Mouse (Mus musculus): ENCODE results near the gene Ralgps2. TPM values are rescaled to one million over a fixed set of nuclear protein-coding genes. Genes with fewer than 3 reads are reported as not detected.

The Ralgps2 gene
- polyA plus RNA-seq, 1 experiment: 5.9 TPM

- TF ChIP-seq CTCF (conservative IDR thresholded peaks at IDR 0.05; ENCODE audit: insufficient read depth, insufficient read length, low read depth, low read length) (no peak), POLR2A (IDR thresholded peaks at IDR 0.05; ENCODE audit: low read depth, low read length) (no peak)
- Histone ChIP-seq H3K36me3 (ENCODE audit: control insufficient read depth, insufficient read depth, low read length) (no peaks in the 10 kb centered on the region), H3K27ac (ENCODE audit: insufficient read depth, low read depth, low read length) (no peak overlapping the region), H3K27me3 (replicated peaks; ENCODE audit: control insufficient read depth, insufficient read depth, low read length) (no peaks in the 10 kb centered on the region), H3K4me3 (ENCODE audit: insufficient read depth, low read depth, low read length) (no peak overlapping the region), H3K4me1 (ENCODE audit: control insufficient read depth, insufficient read depth, low read length) (no peaks in the 10 kb centered on the region)
- DNase-seq: no peak
- WGBS: 65% methylated on average over 5 of the region's 5 CpGs
Observed at GRCm38 (mm10) chr1:156789844-156790490, 149.5 kb downstream of the Ralgps2 start.

GRCm38 (mm10) chr1:156787164-156787863 is 152.1 kb downstream of the Ralgps2 start:
- H3K27ac ChIP-seq (ENCODE audit: insufficient read depth, low read depth, low read length): no peak overlapping the region
- no peaks in the 10 kb centered on the region for H3K27me3 ChIP-seq (replicated peaks; ENCODE audit: control insufficient read depth, insufficient read depth, low read length)
- no peaks in the 10 kb centered on the region for H3K36me3 ChIP-seq (ENCODE audit: control insufficient read depth, insufficient read depth, low read length)
- DNase-seq: no peak
- WGBS: 70% methylated on average over 6 of the region's 6 CpGs
- H3K4me1 ChIP-seq (ENCODE audit: control insufficient read depth, insufficient read depth, low read length): no peaks in the 10 kb centered on the region
- no peak for TF ChIP-seq CTCF (conservative IDR thresholded peaks at IDR 0.05; ENCODE audit: insufficient read depth, insufficient read length, low read depth, low read length)
- TF ChIP-seq POLR2A (IDR thresholded peaks at IDR 0.05; ENCODE audit: low read depth, low read length): no peak
- no peak overlapping the region for H3K4me3 ChIP-seq (ENCODE audit: insufficient read depth, low read depth, low read length)

- Histone ChIP-seq H3K4me3 (ENCODE audit: insufficient read depth, low read depth, low read length) (no peak overlapping the region), H3K4me1 (ENCODE audit: control insufficient read depth, insufficient read depth, low read length) (no peaks in the 10 kb centered on the region), H3K36me3 (ENCODE audit: control insufficient read depth, insufficient read depth, low read length) (no peaks in the 10 kb centered on the region), H3K27ac (ENCODE audit: insufficient read depth, low read depth, low read length) (no peak overlapping the region), H3K27me3 (replicated peaks; ENCODE audit: control insufficient read depth, insufficient read depth, low read length) (no peaks in the 10 kb centered on the region)
- DNase-seq: no peak
- WGBS: 86% methylated on average over 2 of the region's 2 CpGs
- TF ChIP-seq CTCF (conservative IDR thresholded peaks at IDR 0.05; ENCODE audit: insufficient read depth, insufficient read length, low read depth, low read length) (no peak), POLR2A (IDR thresholded peaks at IDR 0.05; ENCODE audit: low read depth, low read length) (no peak)
Observed at GRCm38 (mm10) chr1:156786074-156786473, 153.4 kb downstream of the Ralgps2 start.

GRCm38 (mm10) chr1:156784974-156785373 is 154.5 kb downstream of the Ralgps2 start:
- DNase-seq: no peak
- Histone ChIP-seq H3K36me3 (ENCODE audit: control insufficient read depth, insufficient read depth, low read length) (no peaks in the 10 kb centered on the region), H3K4me1 (ENCODE audit: control insufficient read depth, insufficient read depth, low read length) (no peaks in the 10 kb centered on the region), H3K27me3 (replicated peaks; ENCODE audit: control insufficient read depth, insufficient read depth, low read length) (no peaks in the 10 kb centered on the region), H3K4me3 (ENCODE audit: insufficient read depth, low read depth, low read length) (no peak overlapping the region), H3K27ac (ENCODE audit: insufficient read depth, low read depth, low read length) (no peak overlapping the region)
- 93% methylated on average over 10 of the region's 10 CpGs for WGBS
- no peak for TF ChIP-seq POLR2A (IDR thresholded peaks at IDR 0.05; ENCODE audit: low read depth, low read length)
- no peak for TF ChIP-seq CTCF (conservative IDR thresholded peaks at IDR 0.05; ENCODE audit: insufficient read depth, insufficient read length, low read depth, low read length)

GRCm38 (mm10) chr1:156784116-156784515 is 155.3 kb downstream of the Ralgps2 start:
- DNase-seq: no peak
- no peaks in the 10 kb centered on the region for H3K27me3 ChIP-seq (replicated peaks; ENCODE audit: control insufficient read depth, insufficient read depth, low read length)
- TF ChIP-seq POLR2A (IDR thresholded peaks at IDR 0.05; ENCODE audit: low read depth, low read length): no peak
- TF ChIP-seq CTCF (conservative IDR thresholded peaks at IDR 0.05; ENCODE audit: insufficient read depth, insufficient read length, low read depth, low read length): no peak
- no peaks in the 10 kb centered on the region for H3K4me1 ChIP-seq (ENCODE audit: control insufficient read depth, insufficient read depth, low read length)
- WGBS: 60% methylated on average over 5 of the region's 5 CpGs
- H3K4me3 ChIP-seq (ENCODE audit: insufficient read depth, low read depth, low read length): no peak overlapping the region
- no peak overlapping the region for H3K27ac ChIP-seq (ENCODE audit: insufficient read depth, low read depth, low read length)
- H3K36me3 ChIP-seq (ENCODE audit: control insufficient read depth, insufficient read depth, low read length): no peaks in the 10 kb centered on the region

- TF ChIP-seq POLR2A (IDR thresholded peaks at IDR 0.05; ENCODE audit: low read depth, low read length) (no peak), CTCF (conservative IDR thresholded peaks at IDR 0.05; ENCODE audit: insufficient read depth, insufficient read length, low read depth, low read length) (no peak)
- Histone ChIP-seq H3K4me3 (ENCODE audit: insufficient read depth, low read depth, low read length) (no peak overlapping the region), H3K27me3 (replicated peaks; ENCODE audit: control insufficient read depth, insufficient read depth, low read length) (no peaks in the 10 kb centered on the region), H3K36me3 (ENCODE audit: control insufficient read depth, insufficient read depth, low read length) (no peaks in the 10 kb centered on the region), H3K4me1 (ENCODE audit: control insufficient read depth, insufficient read depth, low read length) (no peaks in the 10 kb centered on the region), H3K27ac (ENCODE audit: insufficient read depth, low read depth, low read length) (no peak overlapping the region)
- 62% methylated on average over 14 of the region's 14 CpGs for WGBS
- DNase-seq: no peak
Observed at GRCm38 (mm10) chr1:156781971-156782850, 157.2 kb downstream of the Ralgps2 start.
